Mouse (Mus musculus) heart, postnatal 25 days (tissue): ENCODE results near the gene Efcab1. TPM values are rescaled to one million over a fixed set of nuclear protein-coding genes. Genes with fewer than 3 reads are reported as not detected.

Experiments
- DNase-seq: peaks from one replicate; pipeline ENCODE4 v3.0.0; 2022; ENCODE audit warnings: low spot score
- intact Hi-C: fragments of 180-260 bp; cut with DNase I; formaldehyde crosslinking; loops from one replicate; pipeline ENCODE4 v1.15.1; 2025
- total RNA-seq, 2 experiments: library from RNA; stranded (reverse); gene quantifications; 2 replicates each; pipeline ENCODE4 v1.2.3; 2021

Gene Efcab1
- total RNA-seq, 2 experiments from 2014 or later, result not detected

DNA sequence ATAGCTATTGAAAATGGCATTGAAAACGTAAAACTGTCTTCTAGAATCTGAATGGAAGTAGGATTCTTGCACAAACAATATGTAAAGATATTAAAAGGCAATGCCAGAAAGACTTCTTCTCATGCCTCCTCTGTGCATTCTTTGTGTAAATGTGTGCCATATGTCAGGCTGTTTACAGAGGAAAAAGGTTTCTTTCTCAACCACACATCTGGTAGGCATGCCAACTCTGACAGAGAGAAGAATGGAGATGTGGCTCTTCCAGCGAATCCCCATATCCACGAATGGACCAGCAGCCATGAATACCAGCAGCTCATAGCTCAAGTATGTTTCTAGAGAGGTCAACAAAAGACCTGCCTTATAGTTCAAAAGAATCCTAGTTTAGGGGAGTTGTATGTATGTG, 84.6 kb downstream of the Efcab1 start:
- no peak for DNase-seq
- intact Hi-C loops, result no loop called here

DNA sequence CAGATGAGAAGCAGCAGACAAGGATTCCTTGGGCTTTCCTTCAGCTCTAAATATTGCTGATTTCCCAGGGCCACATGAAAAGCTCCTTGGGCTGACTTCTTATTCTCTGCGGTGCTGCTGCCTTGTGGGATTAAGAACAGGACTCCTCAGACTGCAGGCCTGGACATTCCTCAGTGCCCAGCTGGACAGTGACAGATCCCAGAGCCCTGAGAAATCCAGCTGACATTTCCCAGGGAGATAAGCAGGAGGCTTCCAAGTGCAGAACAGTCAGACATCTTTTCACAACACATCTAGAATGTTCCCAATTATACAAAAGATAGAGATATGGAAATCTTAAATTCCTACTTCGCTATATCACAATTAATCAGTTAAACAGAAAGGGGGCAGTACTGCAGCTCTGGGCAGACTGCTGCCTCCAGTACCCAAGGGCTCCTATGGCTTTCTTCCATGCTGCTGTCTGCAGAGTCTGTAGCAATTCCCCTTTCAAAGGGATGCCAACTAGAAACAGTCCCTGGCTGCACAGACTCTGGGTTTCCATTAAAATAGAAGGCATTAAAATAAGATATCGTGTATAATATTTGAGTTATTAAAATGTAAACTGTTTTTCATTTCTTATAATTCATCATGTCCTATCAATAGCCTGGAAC, 86.2 kb downstream of the Efcab1 start:
- DNase-seq, result no peak
- intact Hi-C loops, result loop anchor here (1.0 kb wide), 1 partner anchor 17 kb away; no protein-coding TSS in a partner anchor

DNA sequence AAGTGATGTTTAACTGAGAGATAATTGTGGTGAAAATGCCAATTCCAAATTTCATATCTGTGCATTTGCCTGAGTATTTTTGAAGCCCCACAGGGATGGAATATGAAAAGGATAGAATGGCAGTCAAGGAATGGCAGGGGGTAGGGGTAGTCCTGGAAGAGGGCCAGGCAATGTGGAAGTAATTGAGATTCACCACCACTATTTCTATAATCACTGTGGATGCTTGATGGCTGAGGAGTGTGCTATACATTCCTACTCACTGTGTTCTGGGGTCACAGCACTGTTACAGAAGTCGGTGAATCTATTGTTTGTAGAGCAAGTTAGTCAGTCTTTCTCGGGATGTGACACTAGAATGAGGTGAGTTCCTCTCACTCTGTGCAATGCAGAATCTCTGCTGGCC, 108.3 kb downstream of the Efcab1 start:
- DNase-seq, result no peak
- intact Hi-C loops, result no loop called here
